Mouse (Mus musculus): ENCODE results near the gene Mtif2.
A peak's percentile ranks its signal among the peaks of the same experiment; 100 is the strongest.

The Mtif2 gene

GRCm38 (mm10) chr11:29560452-29560851 is 34.2 kb downstream of the Mtif2 start:
- no peak for DNase-seq (ENCODE audit: low read depth)

GRCm38 (mm10) chr11:29560990-29561389 is 34.8 kb downstream of the Mtif2 start:
- DNase-seq (ENCODE audit: low read depth) = no peak

GRCm38 (mm10) chr11:29563406-29563805 is 37.2 kb downstream of the Mtif2 start:
- no peak for DNase-seq (ENCODE audit: low read depth)

- DNase-seq (ENCODE audit: low read depth) = no peak
Measured at GRCm38 (mm10) chr11:29571536-29571935, 45.3 kb downstream of the Mtif2 start.

DNA sequence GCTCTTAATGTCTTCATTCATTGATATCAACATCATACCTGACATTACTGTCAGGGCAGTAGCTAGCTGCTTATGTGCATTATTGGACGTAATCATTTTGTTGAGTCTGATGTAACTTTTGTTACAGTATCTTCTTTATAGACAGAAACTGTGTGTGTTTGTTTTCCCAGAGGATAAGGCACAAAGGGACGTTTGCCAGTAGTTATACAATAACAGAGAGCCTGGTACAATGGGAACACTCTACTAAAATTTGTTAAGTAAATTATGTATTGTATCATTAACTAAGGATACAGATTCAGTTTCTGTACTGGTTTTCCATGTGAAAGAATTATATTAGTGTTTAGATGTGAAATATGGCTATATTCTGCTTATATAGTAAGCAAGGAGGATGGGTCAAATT is 46.4 kb downstream of the Mtif2 start:
- no peak for DNase-seq (ENCODE audit: low read depth)

GRCm38 (mm10) chr11:29579610-29580009 is 53.4 kb downstream of the Mtif2 start:
- peak; percentile 29 for DNase-seq (ENCODE audit: low read depth)
